In genomic region chr12:9979113-9979507, GRCm38 (mm10) we compare ENCODE assay signal across 14 mouse cellular contexts.
DNase-seq lines count a peak whose midpoint lies in the region; ATAC-seq and TF ChIP-seq lines count a peak whose summit lies in the region.
"Had no signal": no experiment of that assay in that cellular context is flagged by ENCODE, and none has a peak within 500 bp of the region (broad histone marks: within the 10 kb centered on the region; RNA-seq: fewer than 3 reads in every experiment).

No protein-coding gene starts in this region.

- H3K4me3 ChIP-seq in heart, embryonic 15.5 days = no peak overlapping the region
- no peak overlapping the region for H3K4me3 ChIP-seq in stomach, postnatal 0 days (ENCODE audit: low read depth, low read length)
- H3K4me3 ChIP-seq: liver, embryonic 12.5 days had no signal

- no peak overlapping the region for H3K4me2 ChIP-seq in heart, embryonic 15.5 days
- no peak overlapping the region for H3K4me2 ChIP-seq in stomach, postnatal 0 days (replicated peaks; ENCODE audit: low read depth)
- H3K4me2 ChIP-seq: liver, embryonic 12.5 days had no signal

- no peak for ATAC-seq in heart, embryonic 15.5 days (replicated peaks; ENCODE audit: insufficient number of reproducible peaks, insufficient read depth, low FRiP score, low read depth)
- ATAC-seq in Patski = peak; percentile 90
- ATAC-seq in stomach, postnatal 0 days (ENCODE audit: low FRiP score, low TSS enrichment) = no peak; the same call in 1 of the 2 replicates
- ATAC-seq: liver, embryonic 12.5 days had no signal

- no peak overlapping the region for H3K9ac ChIP-seq in heart, embryonic 15.5 days
- no peak overlapping the region for H3K9ac ChIP-seq in stomach, postnatal 0 days (ENCODE audit: low read length)
- H3K9ac ChIP-seq: liver, embryonic 12.5 days had no signal

- peak overlapping the region; percentile 63 for H3K27ac ChIP-seq in heart, embryonic 15.5 days
- H3K27ac ChIP-seq in stomach, postnatal 0 days (replicated peaks) = no peak overlapping the region
- H3K27ac ChIP-seq: hindbrain, postnatal 0 days; liver, embryonic 12.5 days had no signal

- POLR2A ChIA-PET in Patski (lab: Charles Lee) = no interaction called here

- in situ Hi-C loops in Patski (cut with MboI; ENCODE audit: low pct_unique_long_range_greater_than_20kb) = loop anchor here (10.0 to 25.0 kb wide), 2 partner anchors 156 to 458 kb away; no protein-coding TSS in a partner anchor

- no peak for TF ChIP-seq EP300 in stomach, postnatal 0 days (optimal IDR thresholded peaks at IDR 0.05)

- WGBS in heart, embryonic 15.5 days = 26% methylated on average over 1 of the region's 1 CpGs
- 46% methylated on average over 1 of the region's 1 CpGs for WGBS in stomach, postnatal 0 days

- H3K4me1 ChIP-seq in heart, embryonic 15.5 days (replicated peaks) = peaks cover 12% of the 10 kb centered on the region
- 0 out of 2 replicates have a peak, but pooled peaks cover 2% of the 10 kb centered on the region for H3K4me1 ChIP-seq in stomach, postnatal 0 days (replicated peaks; ENCODE audit: control insufficient read depth, insufficient read depth)
- H3K4me1 ChIP-seq: liver, embryonic 12.5 days had no signal

- intact Hi-C loops in heart, postnatal 25 days (cut with DNase I) = no loop called here

- no peaks in the 10 kb centered on the region for H3K36me3 ChIP-seq in heart, embryonic 15.5 days
- H3K36me3 ChIP-seq in stomach, postnatal 0 days (ENCODE audit: control insufficient read depth, insufficient read depth, low read length) = no peaks in the 10 kb centered on the region
- H3K36me3 ChIP-seq: liver, embryonic 12.5 days had no signal

- CTCF ChIA-PET in Patski (lab: Charles Lee) = interaction anchor here (0.9 to 1.4 kb wide), 3 partner anchors 139 to 409 kb away, joined by 3 to 7 read pairs (median 3); no protein-coding TSS in a partner anchor

- no peaks in the 10 kb centered on the region for H3K27me3 ChIP-seq in heart, embryonic 15.5 days
- H3K27me3 ChIP-seq in Patski = no peaks in the 10 kb centered on the region
- no peaks in the 10 kb centered on the region for H3K27me3 ChIP-seq in stomach, postnatal 0 days (ENCODE audit: control insufficient read depth, insufficient read depth, low read length)
- H3K27me3 ChIP-seq: CH12.LX; liver, embryonic 12.5 days had no signal

- no peak for DNase-seq in heart, postnatal 25 days (ENCODE audit: low spot score)
- peak; percentile 91 for DNase-seq in 3T3-L1 (ENCODE audit: low read depth, low spot score)
- DNase-seq in Patski (ENCODE audit: low read depth, low spot score) = peak; percentile 75
- DNase-seq in lung, postnatal 10 days = peak; percentile 24
- DNase-seq in stomach, postnatal 0 days (ENCODE audit: low spot score) = no peak
- DNase-seq in thymus, postnatal 0 days (ENCODE audit: low spot score) = no peak
- DNase-seq: cerebellum, adult 8-10 months; embryo, embryonic 11 days; kidney, adult 2 months; retina, postnatal 1 day had no signal

- no peak for TF ChIP-seq CTCF in Patski (IDR thresholded peaks at IDR 0.05)
- TF ChIP-seq CTCF in stomach, postnatal 0 days (IDR thresholded peaks at IDR 0.05; ENCODE audit: low read depth) = no peak

- no peaks in the 10 kb centered on the region for H3K9me3 ChIP-seq in heart, embryonic 15.5 days (replicated peaks)
- H3K9me3 ChIP-seq in stomach, postnatal 0 days (ENCODE audit: control insufficient read depth, low read length) = no peaks in the 10 kb centered on the region
- H3K9me3 ChIP-seq: liver, embryonic 12.5 days had no signal

Comparison
In these comparisons a context has a peak if more than half of its experiments do, and no peak if none do; other contexts are left out.
1. DNase-seq: peak in 3T3-L1 (single experiment), Patski (single experiment) and lung, postnatal 10 days (single experiment); none in heart, postnatal 25 days (single experiment), stomach, postnatal 0 days (single experiment) and thymus, postnatal 0 days (single experiment).